Mouse (Mus musculus) heart, adult 9 months (tissue): ENCODE data around the gene Il17rb.

Experiments
- DNase-seq, 2 experiments: peaks; one replicate each; pipeline ENCODE4 v3.0.0; 2022; ENCODE audit warnings: low spot score in 2 of 2

Gene Il17rb

GRCm38 (mm10) chr14:29967611-29968010 lies 41.1 kb downstream of the Il17rb start:
- no peak for DNase-seq

- no peak for DNase-seq
Observed at GRCm38 (mm10) chr14:29957393-29957792, 51.3 kb downstream of the Il17rb start.

- DNase-seq, result no peak
Observed at GRCm38 (mm10) chr14:29950805-29951204, 57.9 kb downstream of the Il17rb start.

GRCm38 (mm10) chr14:29946761-29947309 lies 61.9 kb downstream of the Il17rb start:
- DNase-seq, result no peak
